Mouse (Mus musculus): Measurements from ENCODE around the gene Snrpb2. TPM values are rescaled to one million over a fixed set of nuclear protein-coding genes. Genes with fewer than 3 reads are reported as not detected.

Snrpb2 gene
- polyA plus RNA-seq, 1 experiment from 2014 or later: 108 TPM

DNA sequence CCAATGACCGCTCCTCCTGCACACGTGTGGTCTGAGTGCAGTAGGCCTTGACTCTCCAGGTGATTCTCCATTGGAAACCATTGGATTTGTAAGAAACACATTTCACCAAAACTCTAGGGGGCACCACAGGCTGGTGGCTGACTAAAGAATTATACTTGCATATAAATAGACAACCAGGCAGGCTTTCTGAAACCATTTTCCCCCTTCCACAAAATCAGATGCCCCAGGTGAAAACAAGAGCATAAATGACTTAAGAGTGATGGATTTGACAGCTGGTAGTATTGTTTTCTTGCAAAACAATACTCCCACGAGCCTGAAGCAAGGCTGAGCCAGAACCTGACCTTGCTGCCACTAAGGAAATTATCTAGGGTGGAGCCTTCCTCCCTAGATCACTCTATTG lies 54.6 kb downstream of the Snrpb2 start:
- no peaks in the 10 kb centered on the region for H3K4me1 ChIP-seq (replicated peaks; ENCODE audit: control insufficient read depth, insufficient read depth, low read length)
- ATAC-seq (replicated peaks; ENCODE audit: low FRiP score) (no peak), DNase-seq (ENCODE audit: low spot score) (no peak)
- no peaks in the 10 kb centered on the region for H3K27me3 ChIP-seq (replicated peaks; ENCODE audit: control insufficient read depth, insufficient read depth, low read length)
- H3K9ac ChIP-seq (ENCODE audit: low read depth, low read length): no peak overlapping the region
- H3K4me2 ChIP-seq: no peak overlapping the region
- H3K36me3 ChIP-seq (ENCODE audit: control insufficient read depth, insufficient read depth, low read length): no peaks in the 10 kb centered on the region
- no peaks in the 10 kb centered on the region for H3K9me3 ChIP-seq (ENCODE audit: control insufficient read depth, low read length)
- no peak overlapping the region for H3K27ac ChIP-seq (ENCODE audit: low read depth, low read length)
- 59% methylated on average over 3 of the region's 3 CpGs for WGBS
- no peak overlapping the region for H3K4me3 ChIP-seq (ENCODE audit: low read depth, low read length)

- 78% methylated on average over 7 of the region's 7 CpGs for WGBS
- ATAC-seq (replicated peaks; ENCODE audit: low FRiP score): no peak
- DNase-seq (ENCODE audit: low spot score): no peak
- Histone ChIP-seq H3K36me3 (ENCODE audit: control insufficient read depth, insufficient read depth, low read length) (no peaks in the 10 kb centered on the region), H3K4me1 (replicated peaks; ENCODE audit: control insufficient read depth, insufficient read depth, low read length) (no peaks in the 10 kb centered on the region), H3K9ac (ENCODE audit: low read depth, low read length) (no peak overlapping the region), H3K27me3 (replicated peaks; ENCODE audit: control insufficient read depth, insufficient read depth, low read length) (no peaks in the 10 kb centered on the region), H3K4me3 (ENCODE audit: low read depth, low read length) (no peak overlapping the region), H3K4me2 (no peak overlapping the region), H3K9me3 (ENCODE audit: control insufficient read depth, low read length) (no peaks in the 10 kb centered on the region), H3K27ac (ENCODE audit: low read depth, low read length) (no peak overlapping the region)
These were observed 55.4 kb downstream of the Snrpb2 start for GRCm38 (mm10) chr2:143118221-143118620.

Other genes starting within 250 kb of the Snrpb2 start
- gene Kif16b, start 161.5 kb upstream of the Snrpb2 start, polyA plus RNA-seq (2014; fragmentation: Nextera tagmentation; extraction: Ambion mirVana): 6.3 and 6.7 TPM in 2 replicates
- 0.71 and 1.4 TPM in 2 replicates for gene Otor, start 15.4 kb downstream of the Snrpb2 start, polyA plus RNA-seq (2014; fragmentation: Nextera tagmentation; extraction: Ambion mirVana)

All from liver, embryonic 11.5 days (tissue).